Mouse (Mus musculus) heart, embryonic 14.5 days (tissue): Measurements from ENCODE around the gene Rab7b. TPM values are rescaled to one million over a fixed set of nuclear protein-coding genes. Genes with fewer than 3 reads are reported as not detected.

Experiments
- ATAC-seq: fragments of 200-750 bp; cut with Nextera tagmentation; 2 replicates; pipeline ENCODE4 v1.8.0; 2017; ENCODE audit warnings: low read depth, moderate TSS enrichment; ENCODE audit not compliant: insufficient number of reproducible peaks, insufficient read depth, low FRiP score
- H3K27ac ChIP-seq, 2 experiments: fragments of 200-500 bp in 1 of 2; fragments of 300-500 bp in 1 of 2; sonication (generic) in 1 of 2; replicated peaks in 1 of 2; 2 replicates each; pipeline ENCODE4 v1.5.1; 2012 to 2014; ENCODE audit warnings: low read depth in 2 of 2, low read length in 2 of 2, control low read depth in 1 of 2, mild to moderate bottlenecking in 1 of 2, mixed read lengths in 1 of 2; ENCODE audit not compliant: control insufficient read depth in 1 of 2, insufficient read depth in 1 of 2
- H3K27me3 ChIP-seq: fragments of 300-500 bp; sonication (generic); 2 replicates; pipeline ENCODE4 v1.6.1; 2014; ENCODE audit warnings: mild to moderate bottlenecking, low read length, control low read depth; ENCODE audit not compliant: control insufficient read depth, insufficient read depth
- H3K36me3 ChIP-seq: fragments of 300-500 bp; sonication (generic); 2 replicates; pipeline ENCODE4 v1.6.1; 2014; ENCODE audit warnings: mild to moderate bottlenecking, control low read depth, low read length, mixed read lengths; ENCODE audit not compliant: control insufficient read depth, insufficient read depth
- H3K4me1 ChIP-seq, 2 experiments: fragments of 200-500 bp in 1 of 2; fragments of 300-500 bp in 1 of 2; sonication (generic) in 1 of 2; 2 replicates each; pipeline ENCODE4 v1.6.1; 2012 to 2014; ENCODE audit warnings: low read length in 2 of 2, control low read depth in 1 of 2, mixed read lengths in 1 of 2; ENCODE audit not compliant: control insufficient read depth in 2 of 2, insufficient read depth in 2 of 2
- H3K4me2 ChIP-seq: fragments of 300-500 bp; sonication (generic); 2 replicates; pipeline ENCODE4 v1.6.1; 2014; ENCODE audit warnings: mild to moderate bottlenecking, low read length
- H3K4me3 ChIP-seq, 2 experiments: fragments of 200-500 bp in 1 of 2; fragments of 300-500 bp in 1 of 2; sonication (generic) in 1 of 2; 2 replicates each; pipeline ENCODE4 v1.5.1; 2012 to 2014; ENCODE audit warnings: low read length in 2 of 2, mild to moderate bottlenecking in 2 of 2, control low read depth in 1 of 2, low read depth in 1 of 2, moderate library complexity in 1 of 2; ENCODE audit not compliant: control insufficient read depth in 1 of 2, insufficient read depth in 1 of 2
- H3K9ac ChIP-seq: fragments of 300-500 bp; sonication (generic); 2 replicates; pipeline ENCODE4 v1.6.1; 2014; ENCODE audit warnings: mild to moderate bottlenecking, low read length
- H3K9me3 ChIP-seq: fragments of 300-500 bp; sonication (generic); 2 replicates; pipeline ENCODE4 v1.6.1; 2016; ENCODE audit warnings: low read length, control low read depth; ENCODE audit not compliant: control insufficient read depth
- WGBS: fragments of 180-500 bp; shearing (Covaris S2); extraction: QIAGEN DNeasy Blood & Tissue Kit; methylation state at CpG from one replicate; pipeline ENCODE4 v1.1.7; 2014; 5-methylcytosine and 5-hydroxymethylcytosine counted together
- polyA plus RNA-seq: library from polyadenylated mRNA; unstranded; fragments of >200 nt; fragmentation: Nextera tagmentation; extraction: Ambion mirVana; gene quantifications from 2 replicates; pipeline ENCODE4 v1.2.1, GENCODE M21; 2014

The Rab7b gene
- polyA plus RNA-seq, 1 experiment from 2014 or later, result 2.0 TPM

DNA sequence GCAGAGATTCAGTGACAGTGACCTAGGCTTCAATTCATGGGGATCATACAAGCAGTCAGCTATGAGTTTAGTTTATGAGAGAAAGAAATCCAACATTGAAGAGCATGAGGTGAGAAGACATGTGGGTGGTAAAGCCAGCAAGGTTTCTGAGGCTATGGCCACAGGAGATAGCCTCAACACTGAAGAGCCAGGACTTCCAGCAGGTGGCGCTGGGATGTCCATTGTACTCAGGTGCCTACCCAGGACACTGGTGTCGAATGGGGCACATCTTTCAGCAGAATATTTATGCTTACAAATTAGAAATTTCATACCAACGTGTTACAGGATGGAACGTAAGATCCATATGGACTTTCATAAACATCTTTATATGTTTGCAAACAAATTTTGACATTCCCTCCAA, 19.8 kb downstream of the Rab7b start:
- Histone ChIP-seq H3K36me3 (no peaks in the 10 kb centered on the region), H3K4me2 (no peak overlapping the region), H3K9ac (no peak overlapping the region), H3K27ac (no peak overlapping the region), H3K9me3 (no peaks in the 10 kb centered on the region), H3K4me1 (0 out of 4 replicates have a peak, but pooled peaks cover 2 to 3% of the 10 kb centered on the region in 2 experiments), H3K27me3 (no peaks in the 10 kb centered on the region), H3K4me3 (no peak overlapping the region)
- ATAC-seq, result no peak
- WGBS, result 15% methylated on average over 4 of the region's 4 CpGs

DNA sequence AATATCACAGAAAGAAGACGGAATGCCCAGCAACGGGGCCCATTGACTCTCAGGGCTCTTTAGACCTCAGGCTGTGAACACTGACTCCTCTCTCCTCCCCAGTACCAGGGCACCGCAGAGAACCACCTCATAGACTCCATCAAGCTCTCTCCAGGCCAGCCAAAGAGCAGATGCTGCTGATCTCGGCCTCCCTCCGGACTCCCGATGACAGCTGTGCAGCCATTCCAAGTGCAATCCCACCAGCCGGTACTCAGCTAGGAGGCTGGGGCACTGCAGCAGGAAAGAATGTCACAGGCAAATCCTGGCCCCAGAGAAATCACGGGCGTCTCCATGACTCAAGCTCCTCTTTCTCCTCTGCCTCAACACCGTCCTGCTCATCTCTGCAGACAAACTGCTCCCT, 23.0 kb downstream of the Rab7b start:
- no peak overlapping the region for H3K4me3 ChIP-seq
- no peak overlapping the region for H3K9ac ChIP-seq
- H3K9me3 ChIP-seq, result no peaks in the 10 kb centered on the region
- no peak overlapping the region for H3K27ac ChIP-seq
- H3K4me2 ChIP-seq, result no peak overlapping the region
- ATAC-seq, result no peak
- H3K27me3 ChIP-seq, result no peaks in the 10 kb centered on the region
- peaks cover 8 to 12% of the 10 kb centered on the region in 2 experiments; a peak in 3 of 4 replicates for H3K4me1 ChIP-seq
- WGBS, result 63% methylated on average over 10 of the region's 10 CpGs
- H3K36me3 ChIP-seq, result no peaks in the 10 kb centered on the region

DNA sequence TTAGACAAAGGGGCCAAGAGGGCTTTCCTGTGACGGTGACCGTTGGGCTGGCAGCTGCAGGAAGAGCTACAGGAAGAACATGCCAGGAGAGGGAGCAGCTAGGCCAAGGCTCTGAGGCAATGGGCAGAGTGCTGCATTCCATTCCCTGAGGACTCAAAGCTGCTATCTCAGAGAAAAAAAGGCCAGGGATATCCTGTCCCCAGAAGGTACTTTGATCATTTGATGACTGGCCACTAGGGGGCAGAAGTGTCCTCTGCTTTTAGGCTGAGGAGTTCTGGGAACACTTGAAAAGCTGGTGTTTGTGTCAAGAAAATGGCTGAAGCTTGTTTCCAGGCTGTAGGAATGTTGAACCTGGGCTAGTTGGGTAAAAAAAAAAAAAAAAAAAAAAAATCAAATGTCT, 23.9 kb downstream of the Rab7b start:
- H3K36me3 ChIP-seq, result no peaks in the 10 kb centered on the region
- no peaks in the 10 kb centered on the region for H3K9me3 ChIP-seq
- no peak overlapping the region for H3K4me2 ChIP-seq
- ATAC-seq, result 0 out of 2 replicates have a peak, but pooled peaks have one; percentile 23
- 6% methylated on average over 2 of the region's 2 CpGs for WGBS
- H3K27me3 ChIP-seq, result no peaks in the 10 kb centered on the region
- H3K4me1 ChIP-seq, result peaks cover 8 to 12% of the 10 kb centered on the region in 2 experiments; a peak in 3 of 4 replicates
- H3K4me3 ChIP-seq, result no peak overlapping the region
- no peak overlapping the region for H3K27ac ChIP-seq
- no peak overlapping the region for H3K9ac ChIP-seq

DNA sequence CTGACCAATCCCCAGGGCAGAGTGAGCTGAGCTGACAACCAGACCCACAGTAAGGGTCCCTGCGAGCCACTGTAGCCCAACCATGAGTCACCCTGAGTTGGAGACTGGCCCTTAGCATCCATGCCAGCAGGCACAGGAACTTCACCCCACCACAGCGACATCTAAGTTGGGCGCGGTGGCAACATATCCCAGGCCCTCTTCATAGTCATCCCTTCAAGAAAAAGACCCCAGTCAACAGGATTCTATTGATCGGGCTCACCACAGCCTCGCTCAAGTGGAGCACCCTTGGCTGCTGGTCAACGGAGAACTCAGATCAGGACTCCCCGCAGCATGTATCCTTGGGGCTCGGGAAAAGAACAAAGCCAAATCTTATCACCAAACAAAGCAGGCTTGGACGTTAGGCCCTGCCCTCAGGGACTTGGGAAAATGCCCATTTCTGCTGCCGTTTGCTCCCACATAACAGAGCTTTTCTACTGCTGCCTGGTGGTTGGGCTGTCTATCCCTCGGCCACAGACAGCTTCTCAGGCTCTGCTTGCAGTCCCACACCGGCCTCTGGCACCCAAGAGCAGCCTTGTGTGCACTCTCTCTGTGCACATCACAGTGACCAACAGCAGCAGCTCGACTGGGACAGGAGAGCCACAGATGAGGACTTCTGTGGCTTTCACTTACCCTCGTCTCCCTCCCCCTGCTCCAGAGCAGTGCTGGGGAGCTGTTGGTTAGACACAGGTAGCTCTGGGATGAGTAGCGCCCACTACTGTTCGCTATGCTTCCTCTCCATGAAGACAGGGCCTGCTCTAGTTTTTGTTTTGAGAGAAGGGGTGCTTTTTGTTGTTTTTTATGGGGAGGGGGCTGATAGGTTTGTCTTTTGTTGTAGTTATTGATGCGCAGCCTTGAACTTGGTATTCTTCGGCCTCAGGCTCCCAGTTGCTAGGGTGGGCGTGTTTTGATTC, 26.2 kb downstream of the Rab7b start:
- no peaks in the 10 kb centered on the region for H3K36me3 ChIP-seq
- WGBS, result 59% methylated on average over 20 of the region's 20 CpGs
- no peak; the same call in 1 of the 2 replicates for ATAC-seq
- no peak overlapping the region for H3K4me3 ChIP-seq
- no peaks in the 10 kb centered on the region for H3K9me3 ChIP-seq
- H3K27me3 ChIP-seq, result no peaks in the 10 kb centered on the region
- H3K4me2 ChIP-seq, result no peak overlapping the region
- no peak overlapping the region for H3K27ac ChIP-seq
- peaks cover 8 to 12% of the 10 kb centered on the region in 2 experiments; a peak in 3 of 4 replicates for H3K4me1 ChIP-seq
- no peak overlapping the region for H3K9ac ChIP-seq

DNA sequence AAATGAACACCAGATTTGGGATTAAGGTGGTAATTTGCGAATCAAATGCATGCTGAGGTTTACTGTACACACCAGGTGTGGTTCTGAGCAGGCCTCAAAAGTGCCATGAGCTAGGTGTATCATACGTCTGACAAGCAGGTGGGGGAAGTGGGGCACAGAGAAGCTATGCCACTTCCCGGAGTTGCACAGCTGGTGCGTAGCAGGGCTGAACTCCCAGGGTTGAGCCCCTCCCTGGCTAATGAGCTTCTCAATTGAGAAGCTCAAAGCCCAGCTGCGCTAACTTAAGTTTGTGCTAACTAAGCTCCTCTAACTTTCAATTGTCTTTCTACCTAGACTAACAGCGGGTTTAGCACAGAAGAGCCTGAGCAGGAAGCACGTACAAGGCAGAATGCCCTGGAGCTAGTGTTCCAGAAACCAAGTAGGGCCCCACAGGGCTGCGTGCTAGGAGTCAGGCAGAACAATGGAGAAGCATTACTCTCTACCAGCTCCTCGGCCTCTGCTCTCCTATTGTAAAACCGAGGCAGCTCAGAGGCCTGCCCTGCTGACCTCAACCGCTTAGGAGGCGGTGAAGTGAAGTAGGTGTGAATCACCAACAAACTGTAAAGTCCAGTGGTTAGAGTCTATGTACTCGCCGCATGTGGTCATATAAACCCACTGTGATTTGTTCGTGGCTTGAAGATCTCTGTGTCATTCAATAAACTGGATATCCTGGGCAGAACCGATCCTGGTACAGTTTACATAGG, 30.6 kb downstream of the Rab7b start:
- Histone ChIP-seq H3K36me3 (no peaks in the 10 kb centered on the region), H3K9ac (no peak overlapping the region), H3K9me3 (no peaks in the 10 kb centered on the region), H3K4me3 (no peak overlapping the region), H3K4me1 (peaks cover 8 to 10% of the 10 kb centered on the region in 2 experiments; a peak in 3 of 4 replicates), H3K4me2 (no peak overlapping the region), H3K27ac (no peak overlapping the region), H3K27me3 (no peaks in the 10 kb centered on the region)
- ATAC-seq, result no peak
- WGBS, result 78% methylated on average over 16 of the region's 16 CpGs

DNA sequence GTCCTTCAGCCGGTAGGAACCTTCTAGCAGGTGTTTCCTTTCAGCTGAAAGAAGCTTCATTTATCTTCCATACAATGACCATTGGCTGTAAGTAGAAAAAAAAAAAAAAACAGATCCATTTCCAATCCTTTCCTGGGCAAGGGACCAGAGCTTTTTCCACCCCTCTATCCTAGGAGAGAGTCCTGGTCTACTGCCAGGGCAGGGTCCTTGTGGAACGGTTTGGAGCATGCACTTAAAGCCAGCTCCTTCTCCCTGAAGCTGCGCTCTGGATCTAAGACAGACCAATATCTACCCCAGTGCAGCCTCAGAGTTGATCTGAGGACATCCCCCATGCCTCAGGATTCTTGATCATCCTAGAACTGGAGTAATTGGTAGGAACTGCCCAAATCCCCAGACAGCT, 33.5 kb downstream of the Rab7b start:
- Histone ChIP-seq H3K4me1 (peaks cover 8 to 9% of the 10 kb centered on the region in 2 experiments), H3K36me3 (no peaks in the 10 kb centered on the region), H3K27ac (no peak overlapping the region), H3K9me3 (no peaks in the 10 kb centered on the region), H3K9ac (no peak overlapping the region), H3K4me3 (no peak overlapping the region), H3K4me2 (no peak overlapping the region), H3K27me3 (no peaks in the 10 kb centered on the region)
- WGBS, result 71% methylated on average over 3 of the region's 3 CpGs
- ATAC-seq, result no peak

DNA sequence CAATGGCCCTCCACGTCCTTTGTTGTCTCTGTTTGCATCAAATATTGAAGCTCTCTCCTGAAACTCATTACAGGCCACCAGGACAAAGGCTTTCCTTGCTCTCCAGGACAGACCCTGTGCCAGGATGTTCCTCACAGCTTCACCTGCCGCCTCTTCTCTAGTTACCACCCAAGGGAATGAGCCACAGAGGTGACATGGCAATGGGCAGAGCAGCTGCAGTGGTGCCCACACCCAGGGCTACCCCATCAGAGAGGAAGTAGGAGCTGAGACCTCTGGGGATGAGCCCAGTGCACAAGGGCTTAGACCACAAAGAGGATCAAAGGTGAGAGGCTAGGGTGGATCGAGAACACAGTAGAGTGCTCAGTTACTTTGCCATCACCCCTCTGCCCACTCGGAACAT, 35.1 kb downstream of the Rab7b start:
- no peaks in the 10 kb centered on the region for H3K27me3 ChIP-seq
- H3K36me3 ChIP-seq, result no peaks in the 10 kb centered on the region
- no peak overlapping the region for H3K4me2 ChIP-seq
- H3K4me1 ChIP-seq, result peaks cover 8 to 10% of the 10 kb centered on the region in 2 experiments
- no peak overlapping the region for H3K4me3 ChIP-seq
- WGBS, result 87% methylated on average over 4 of the region's 4 CpGs
- no peak for ATAC-seq
- H3K9ac ChIP-seq, result no peak overlapping the region
- no peaks in the 10 kb centered on the region for H3K9me3 ChIP-seq
- H3K27ac ChIP-seq, result no peak overlapping the region
